Mouse (Mus musculus): ENCODE data around the gene Med25. TPM values are rescaled to one million over a fixed set of nuclear protein-coding genes. Genes with fewer than 3 reads are reported as not detected.

Gene Med25
- polyA plus RNA-seq, 2 experiments, result 69.1 to 142 TPM

- H3K27me3 ChIP-seq (ENCODE audit: control insufficient read depth, insufficient read depth, low read length), result no peaks in the 10 kb centered on the region
- no peak for ATAC-seq (ENCODE audit: low FRiP score, low read depth)
- peak overlapping the region; percentile 100; the same call in 1 of the 2 replicates for H3K9ac ChIP-seq (ENCODE audit: low read depth, low read length, severe bottlenecking)
- peak overlapping the region; percentile 94 for H3K4me2 ChIP-seq (replicated peaks; ENCODE audit: low read depth, low read length, severe bottlenecking)
- DNase-seq (ENCODE audit: low spot score), result no peak
- H3K27ac ChIP-seq (replicated peaks; ENCODE audit: low read depth, low read length), result peak overlapping the region; percentile 100
- TF ChIP-seq POLR2A (IDR thresholded peaks at IDR 0.05; ENCODE audit: borderline replicate concordance, extremely low read depth, insufficient read depth, insufficient read length), result no peak
- peak overlapping the region; percentile 98 for H3K4me3 ChIP-seq (replicated peaks; ENCODE audit: low read length)
- no peaks in the 10 kb centered on the region for H3K9me3 ChIP-seq (ENCODE audit: control insufficient read depth, low read length)
- H3K36me3 ChIP-seq (ENCODE audit: control insufficient read depth, insufficient read depth, low read length), result peaks cover 16% of the 10 kb centered on the region
- H3K4me1 ChIP-seq (ENCODE audit: control insufficient read depth, insufficient read depth, low read length), result peaks cover 35% of the 10 kb centered on the region
- WGBS, result 67% methylated on average over 6 of the region's 6 CpGs
These were observed 21.9 kb downstream of the Med25 start for GRCm38 (mm10) chr7:44870614-44871013.

GRCm38 (mm10) chr7:44869697-44870528 lies 22.6 kb downstream of the Med25 start, which contains the start of gene Ptov1:
Gene Ptov1, minus strand, starts transcription at chr7:44869788.
- peak; percentile 39; the same call in 1 of the 2 replicates for TF ChIP-seq POLR2A (IDR thresholded peaks at IDR 0.05; ENCODE audit: borderline replicate concordance, extremely low read depth, insufficient read depth, insufficient read length)
- 5% methylated on average over 28 of the region's 29 CpGs for WGBS
- Histone ChIP-seq H3K4me3 (replicated peaks; ENCODE audit: low read length) (peak within 1 kb of the TSS; percentile 98), H3K27me3 (ENCODE audit: control insufficient read depth, insufficient read depth, low read length) (no peaks in the 10 kb centered on the region), H3K27ac (replicated peaks; ENCODE audit: low read depth, low read length) (peak within 1 kb of the TSS; percentile 100), H3K9ac (ENCODE audit: low read depth, low read length, severe bottlenecking) (peak within 1 kb of the TSS; percentile 100), H3K4me1 (ENCODE audit: control insufficient read depth, insufficient read depth, low read length) (peaks cover 40% of the 10 kb centered on the region), H3K4me2 (replicated peaks; ENCODE audit: low read depth, low read length, severe bottlenecking) (peak within 1 kb of the TSS; percentile 94), H3K9me3 (ENCODE audit: control insufficient read depth, low read length) (no peaks in the 10 kb centered on the region), H3K36me3 (ENCODE audit: control insufficient read depth, insufficient read depth, low read length) (peaks cover 21% of the 10 kb centered on the region)
- ATAC-seq (ENCODE audit: low FRiP score, low read depth) (peak; percentile 92), DNase-seq (ENCODE audit: low spot score) (peak; percentile 97)

GRCm38 (mm10) chr7:44868919-44869696 lies 23.4 kb downstream of the Med25 start:
- H3K4me2 ChIP-seq (replicated peaks; ENCODE audit: low read depth, low read length, severe bottlenecking), result peak overlapping the region; percentile 94
- peak overlapping the region; percentile 100 for H3K9ac ChIP-seq (ENCODE audit: low read depth, low read length, severe bottlenecking)
- peaks cover 40% of the 10 kb centered on the region for H3K4me1 ChIP-seq (ENCODE audit: control insufficient read depth, insufficient read depth, low read length)
- H3K27ac ChIP-seq (replicated peaks; ENCODE audit: low read depth, low read length), result peak overlapping the region; percentile 100
- peak overlapping the region; percentile 98 for H3K4me3 ChIP-seq (replicated peaks; ENCODE audit: low read length)
- H3K36me3 ChIP-seq (ENCODE audit: control insufficient read depth, insufficient read depth, low read length), result peaks cover 29% of the 10 kb centered on the region
- ATAC-seq (ENCODE audit: low FRiP score, low read depth) (peak; percentile 66), DNase-seq (ENCODE audit: low spot score) (peak; percentile 81)
- no peaks in the 10 kb centered on the region for H3K27me3 ChIP-seq (ENCODE audit: control insufficient read depth, insufficient read depth, low read length)
- TF ChIP-seq POLR2A (IDR thresholded peaks at IDR 0.05; ENCODE audit: borderline replicate concordance, extremely low read depth, insufficient read depth, insufficient read length), result peak; percentile 42; the same call in 1 of the 2 replicates
- H3K9me3 ChIP-seq (ENCODE audit: control insufficient read depth, low read length), result no peaks in the 10 kb centered on the region
- WGBS, result under 1% methylated on average over 70 of the region's 108 CpGs

DNA sequence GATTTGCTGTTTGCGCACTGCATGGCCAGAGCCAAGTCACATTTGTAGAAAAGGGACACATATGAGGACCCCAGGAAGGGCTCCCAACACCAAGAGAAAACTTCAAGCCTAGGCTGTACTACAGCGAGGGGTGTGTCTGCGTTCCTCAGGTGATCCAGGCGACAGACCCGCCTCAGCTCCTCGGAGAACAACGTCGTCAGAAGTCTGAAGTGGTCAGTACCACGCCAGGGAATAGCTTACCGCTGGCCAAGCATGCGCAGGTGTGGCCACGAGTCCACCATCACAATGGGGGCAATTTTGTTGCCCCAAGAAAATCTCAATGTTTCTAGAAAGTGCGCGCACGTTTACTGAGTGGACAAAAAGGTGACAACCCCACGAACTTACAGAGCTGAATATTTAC lies 24.0 kb downstream of the Med25 start:
- Histone ChIP-seq H3K4me3 (replicated peaks; ENCODE audit: low read length) (peak overlapping the region; percentile 98), H3K4me2 (replicated peaks; ENCODE audit: low read depth, low read length, severe bottlenecking) (peak overlapping the region; percentile 94), H3K4me1 (ENCODE audit: control insufficient read depth, insufficient read depth, low read length) (peaks cover 40% of the 10 kb centered on the region), H3K27ac (replicated peaks; ENCODE audit: low read depth, low read length) (peak overlapping the region; percentile 100), H3K27me3 (ENCODE audit: control insufficient read depth, insufficient read depth, low read length) (no peaks in the 10 kb centered on the region), H3K9ac (ENCODE audit: low read depth, low read length, severe bottlenecking) (peak overlapping the region; percentile 100), H3K9me3 (ENCODE audit: control insufficient read depth, low read length) (no peaks in the 10 kb centered on the region), H3K36me3 (ENCODE audit: control insufficient read depth, insufficient read depth, low read length) (peaks cover 36% of the 10 kb centered on the region)
- ATAC-seq (ENCODE audit: low FRiP score, low read depth) (no peak), DNase-seq (ENCODE audit: low spot score) (no peak)
- TF ChIP-seq POLR2A (IDR thresholded peaks at IDR 0.05; ENCODE audit: borderline replicate concordance, extremely low read depth, insufficient read depth, insufficient read length), result no peak
- 5% methylated on average over 16 of the region's 16 CpGs for WGBS

- ATAC-seq (ENCODE audit: low FRiP score, low read depth), result no peak
These were observed 24.7 kb downstream of the Med25 start for GRCm38 (mm10) chr7:44867802-44868201.

More at GRCm38 (mm10) chr7:44867802-44868201, 24.7 kb downstream of the Med25 start:
- no peaks in the 10 kb centered on the region for H3K9me3 ChIP-seq (ENCODE audit: control insufficient read depth, low read length)
- no peak for DNase-seq (ENCODE audit: low spot score)
- H3K36me3 ChIP-seq (ENCODE audit: control insufficient read depth, insufficient read depth, low read length), result peaks cover 42% of the 10 kb centered on the region
- no peak for TF ChIP-seq POLR2A (IDR thresholded peaks at IDR 0.05; ENCODE audit: borderline replicate concordance, extremely low read depth, insufficient read depth, insufficient read length)
- H3K27ac ChIP-seq (replicated peaks; ENCODE audit: low read depth, low read length), result no peak overlapping the region
- peak overlapping the region; percentile 94 for H3K4me2 ChIP-seq (replicated peaks; ENCODE audit: low read depth, low read length, severe bottlenecking)
- peak overlapping the region; percentile 100 for H3K9ac ChIP-seq (ENCODE audit: low read depth, low read length, severe bottlenecking)
- peak overlapping the region; percentile 98 for H3K4me3 ChIP-seq (replicated peaks; ENCODE audit: low read length)
- no peaks in the 10 kb centered on the region for H3K27me3 ChIP-seq (ENCODE audit: control insufficient read depth, insufficient read depth, low read length)
- 54% methylated on average over 9 of the region's 9 CpGs for WGBS
- peaks cover 40% of the 10 kb centered on the region for H3K4me1 ChIP-seq (ENCODE audit: control insufficient read depth, insufficient read depth, low read length)
